In genomic region chr14:44858372-44858771, GRCm38 (mm10) we compare ENCODE assay signal across 12 mouse cellular contexts. TPM values are rescaled to one million over a fixed set of nuclear protein-coding genes. Genes with fewer than 3 reads are reported as not detected.
DNase-seq lines count a peak whose midpoint lies in the region; ATAC-seq and TF ChIP-seq lines count a peak whose summit lies in the region.
"Had no signal": no experiment of that assay in that cellular context is flagged by ENCODE, and none has a peak within 500 bp of the region (broad histone marks: within the 10 kb centered on the region; RNA-seq: fewer than 3 reads in every experiment).

No protein-coding gene starts in this region.

- no peak overlapping the region; the same call in 1 of the 2 replicates for H3K4me3 ChIP-seq in kidney, embryonic 14.5 days (ENCODE audit: low read length)
- H3K4me3 ChIP-seq in forebrain, embryonic 11.5 days (ENCODE audit: low read depth, low read length), result no peak overlapping the region
- no peak overlapping the region; the same call in 1 of the 2 replicates for H3K4me3 ChIP-seq in limb, embryonic 11.5 days (ENCODE audit: low read depth, low read length)
- peak overlapping the region; percentile 51 for H3K4me3 ChIP-seq in small intestine, adult 2 months (ENCODE audit: low read depth, low read length)
- H3K4me3 ChIP-seq: erythroblast, embryonic 14.5 days had no signal

- H3K4me2 ChIP-seq in kidney, embryonic 14.5 days (replicated peaks; ENCODE audit: low read depth, low read length), result peak overlapping the region; percentile 54
- peak overlapping the region; percentile 44; the same call in 1 of the 2 replicates for H3K4me2 ChIP-seq in forebrain, embryonic 11.5 days (ENCODE audit: low read depth, low read length, severe bottlenecking)
- H3K4me2 ChIP-seq in limb, embryonic 11.5 days (ENCODE audit: low read depth, severe bottlenecking), result peak overlapping the region; percentile 58

- no peak overlapping the region for H3K27ac ChIP-seq in kidney, embryonic 14.5 days (ENCODE audit: low read depth, low read length)
- H3K27ac ChIP-seq in forebrain, embryonic 11.5 days (ENCODE audit: low read depth, low read length), result no peak overlapping the region
- no peak overlapping the region for H3K27ac ChIP-seq in limb, embryonic 11.5 days (replicated peaks; ENCODE audit: low read depth, low read length)
- H3K27ac ChIP-seq in small intestine, adult 2 months (ENCODE audit: insufficient read depth, low read depth, low read length), result no peak overlapping the region

- TF ChIP-seq CTCF in small intestine, adult 2 months (IDR thresholded peaks at IDR 0.05; ENCODE audit: extremely low read depth, insufficient read length, insufficient replicate concordance, low read depth, low read length), result no peak

- H3K27me3 ChIP-seq in kidney, embryonic 14.5 days (ENCODE audit: control insufficient read depth, insufficient read depth, low read length), result peaks cover 18% of the 10 kb centered on the region
- H3K27me3 ChIP-seq in forebrain, embryonic 11.5 days (ENCODE audit: control insufficient read depth, insufficient read depth, low read length), result peaks cover 20% of the 10 kb centered on the region
- H3K27me3 ChIP-seq in limb, embryonic 11.5 days (ENCODE audit: control insufficient read depth, insufficient read depth, low read length), result peaks cover 18% of the 10 kb centered on the region
- H3K27me3 ChIP-seq in small intestine, adult 2 months (ENCODE audit: control insufficient read depth, insufficient read depth, low read length), result peaks cover 10% of the 10 kb centered on the region
- H3K27me3 ChIP-seq: CH12.LX had no signal

- H3K9me3 ChIP-seq in kidney, embryonic 14.5 days (ENCODE audit: control insufficient read depth, low read length), result no peaks in the 10 kb centered on the region
- H3K9me3 ChIP-seq in forebrain, embryonic 11.5 days (ENCODE audit: control insufficient read depth, low read length), result no peaks in the 10 kb centered on the region
- no peaks in the 10 kb centered on the region for H3K9me3 ChIP-seq in limb, embryonic 11.5 days (ENCODE audit: control insufficient read depth, low read length)

- WGBS in kidney, embryonic 14.5 days, result 7% methylated on average over 12 of the region's 12 CpGs
- 11% methylated on average over 12 of the region's 12 CpGs for WGBS in forebrain, embryonic 11.5 days
- WGBS in limb, embryonic 11.5 days, result 11% methylated on average over 12 of the region's 12 CpGs
- 7% methylated on average over 12 of the region's 12 CpGs for WGBS in small intestine, adult 2 months

- H3K36me3 ChIP-seq in kidney, embryonic 14.5 days (ENCODE audit: control insufficient read depth, insufficient read depth, low read length), result no peaks in the 10 kb centered on the region
- H3K36me3 ChIP-seq in forebrain, embryonic 11.5 days (ENCODE audit: control insufficient read depth, insufficient read depth, low read length), result no peaks in the 10 kb centered on the region
- H3K36me3 ChIP-seq in limb, embryonic 11.5 days (ENCODE audit: control insufficient read depth, insufficient read depth, low read length), result no peaks in the 10 kb centered on the region
- no peaks in the 10 kb centered on the region for H3K36me3 ChIP-seq in small intestine, adult 2 months (ENCODE audit: control insufficient read depth, insufficient read depth, low read length)

- TF ChIP-seq POLR2A in small intestine, adult 2 months (IDR thresholded peaks at IDR 0.05; ENCODE audit: low read depth, low read length), result no peak

- no peak for DNase-seq in kidney, adult 8-10 months
- no peak for DNase-seq in forebrain, embryonic 11.5 days (ENCODE audit: low spot score)
- DNase-seq in limb, embryonic 11.5 days (ENCODE audit: low spot score), result peak; percentile 28
- DNase-seq in B cell, adult 2 months, result no peak
- DNase-seq in left cerebral cortex, adult 9 months (ENCODE audit: low spot score in 2 of 2), result no peak
- no peak for DNase-seq in spleen, postnatal 10 days (ENCODE audit: low spot score in 2 of 2)
- DNase-seq: spleen, adult 18-20 months had no signal

- no peak for ATAC-seq in kidney, embryonic 14.5 days (ENCODE audit: low FRiP score, low TSS enrichment)
- no peak for ATAC-seq in forebrain, embryonic 11.5 days (replicated peaks; ENCODE audit: low FRiP score)
- no peak for ATAC-seq in limb, embryonic 11.5 days (ENCODE audit: insufficient number of reproducible peaks, low FRiP score, low TSS enrichment, low read depth)

- 0 out of 2 replicates have a peak, but pooled peaks cover 4% of the 10 kb centered on the region for H3K4me1 ChIP-seq in kidney, embryonic 14.5 days (ENCODE audit: control insufficient read depth, insufficient read depth, low read length)
- H3K4me1 ChIP-seq in forebrain, embryonic 11.5 days (replicated peaks; ENCODE audit: control insufficient read depth, insufficient read depth, low read length), result 0 out of 2 replicates have a peak, but pooled peaks cover 2% of the 10 kb centered on the region
- 0 out of 2 replicates have a peak, but pooled peaks cover 5% of the 10 kb centered on the region for H3K4me1 ChIP-seq in limb, embryonic 11.5 days (ENCODE audit: control insufficient read depth, insufficient read depth, low read length)
- H3K4me1 ChIP-seq in small intestine, adult 2 months (ENCODE audit: control insufficient read depth, insufficient read depth, insufficient read length, low read length), result peaks cover 9% of the 10 kb centered on the region

- H3K9ac ChIP-seq in kidney, embryonic 14.5 days (ENCODE audit: low read depth, low read length), result no peak overlapping the region
- H3K9ac ChIP-seq in forebrain, embryonic 11.5 days (ENCODE audit: low read length), result no peak overlapping the region
- H3K9ac ChIP-seq in limb, embryonic 11.5 days (ENCODE audit: low read length), result no peak overlapping the region

RNA-seq across cellular contexts. Expression of gene Ptgdr, which starts 0.8 kb away (rescaled TPM):
- not detected in 2 replicates for polyA plus RNA-seq in kidney, embryonic 14.5 days (2014; fragmentation: Nextera tagmentation; extraction: Ambion mirVana)
- not detected in 2 replicates for polyA plus RNA-seq in forebrain, embryonic 11.5 days (2014; fragmentation: Nextera tagmentation; extraction: Ambion mirVana)
- polyA plus RNA-seq in limb, embryonic 11.5 days (2014; fragmentation: Nextera tagmentation; extraction: Ambion mirVana), result 0.07 TPM in 1 of 2 replicates, not detected in the other
- 0.11 and 1.0 TPM in 2 replicates for polyA plus RNA-seq in small intestine, adult 2 months (2012; rRNA removed)
- polyA plus RNA-seq: erythroblast, embryonic 14.5 days; heart, postnatal 0 days had no signal
